Mouse (Mus musculus) heart, adult 2 months (tissue): ENCODE measurements around the gene Gde1.

Source experiments
- CTCF ChIP-seq: fragments of 200-600 bp; IDR thresholded peaks from 2 replicates; pipeline ENCODE4 v1.8.1; 2022; ENCODE audit warnings: antibody characterized with exemption, mild to moderate bottlenecking, moderate library complexity
- POLR2A ChIP-seq: fragments of 200-500 bp; IDR thresholded peaks from 2 replicates; pipeline ENCODE4 v1.6.1; 2011; ENCODE audit warnings: mild to moderate bottlenecking, low read depth, low read length, control low read depth; ENCODE audit not compliant: insufficient read depth

GRCm38 (mm10) chr7:118705101-118705961 lies at the start of gene Gde1:
- peak; percentile 63; the same call in 1 of the 2 replicates for TF ChIP-seq POLR2A
- peak; percentile 27 for TF ChIP-seq CTCF
